Mouse (Mus musculus) hindbrain, postnatal 0 days (tissue): ENCODE data around the gene Rab10. TPM values are rescaled to one million over a fixed set of nuclear protein-coding genes. Genes with fewer than 3 reads are reported as not detected.
"Not testable (repeated sequence)": the region's sequence is repeated elsewhere in the genome, so short reads cannot be mapped to it uniquely, and the experiment has no call there.

Experiments used
- ATAC-seq: fragments of 200-750 bp; cut with Nextera tagmentation; 2 replicates; pipeline ENCODE4 v1.8.0; 2017; ENCODE audit warnings: mild to moderate bottlenecking, moderate TSS enrichment, moderate library complexity
- DNase-seq: peaks from one replicate; pipeline ENCODE4 v3.0.0-alpha.2; 2015; ENCODE audit warnings: low spot score
- H3K27ac ChIP-seq: fragments of 300-500 bp; sonication (generic); 2 replicates; pipeline ENCODE4 v1.5.1; 2014; ENCODE audit warnings: mild to moderate bottlenecking
- H3K27me3 ChIP-seq: fragments of 300-500 bp; sonication (generic); 2 replicates; pipeline ENCODE4 v1.6.1; 2014; ENCODE audit warnings: low read length, mixed read lengths; ENCODE audit not compliant: insufficient read depth
- H3K36me3 ChIP-seq: fragments of 300-500 bp; sonication (generic); 2 replicates; pipeline ENCODE4 v1.6.1; 2014; ENCODE audit warnings: low read length, mixed read lengths; ENCODE audit not compliant: insufficient read depth
- H3K4me1 ChIP-seq: fragments of 300-500 bp; sonication (generic); 2 replicates; pipeline ENCODE4 v1.6.1; 2014; ENCODE audit warnings: antibody characterized with exemption, low read length, mixed read lengths; ENCODE audit not compliant: insufficient read depth
- H3K4me2 ChIP-seq: fragments of 300-500 bp; sonication (generic); 2 replicates; pipeline ENCODE4 v1.6.1; 2014; ENCODE audit warnings: low read depth, mild to moderate bottlenecking, low read length, moderate library complexity, mixed read lengths
- H3K4me3 ChIP-seq: fragments of 300-500 bp; sonication (generic); 2 replicates; pipeline ENCODE4 v1.5.1; 2014; ENCODE audit warnings: low read length
- H3K9ac ChIP-seq: fragments of 300-500 bp; sonication (generic); replicated peaks from 2 replicates; pipeline ENCODE4 v1.6.1; 2014; ENCODE audit warnings: mild to moderate bottlenecking, low read length, moderate library complexity, mixed read lengths
- H3K9me3 ChIP-seq: fragments of 300-500 bp; sonication (generic); 2 replicates; pipeline ENCODE4 v1.6.1; 2016; ENCODE audit warnings: low read length, mixed read lengths
- CTCF ChIP-seq: IDR thresholded peaks from 2 replicates; pipeline ENCODE4 v1.5.1; 2016; ENCODE audit warnings: antibody characterized with exemption, control low read depth, low read depth
- WGBS: fragments of 180-500 bp; shearing (Covaris S2); extraction: QIAGEN DNeasy Blood & Tissue Kit; methylation state at CpG from one replicate; pipeline ENCODE4 v1.1.7; 2014; 5-methylcytosine and 5-hydroxymethylcytosine counted together
- polyA plus RNA-seq: library from polyadenylated mRNA; unstranded; fragments of >200 nt; fragmentation: Nextera tagmentation; extraction: Ambion mirVana; gene quantifications from 2 replicates; pipeline ENCODE4 v1.2.1, GENCODE M21; 2015
- total RNA-seq: library from RNA; depleted of rRNA; stranded (reverse); fragments of >200 nt; gene quantifications from 2 replicates; pipeline ENCODE4 v1.2.3, GENCODE M21; 2014

Gene Rab10
- total and polyA plus RNA-seq, 2 experiments from 2014 or later = 140 to 202 TPM

GRCm38 (mm10) chr12:3305238-3305637 lies 4.5 kb downstream of the Rab10 start:
- Histone ChIP-seq H3K27me3 (no peaks in the 10 kb centered on the region), H3K9ac (no peak overlapping the region), H3K4me2 (no peak overlapping the region), H3K9me3 (no peaks in the 10 kb centered on the region), H3K36me3 (no peaks in the 10 kb centered on the region), H3K27ac (no peak overlapping the region), H3K4me1 (peaks cover 10% of the 10 kb centered on the region), H3K4me3 (no peak overlapping the region)
- no peak for ATAC-seq
- DNase-seq = no peak
- TF ChIP-seq CTCF = no peak
- WGBS = 91% methylated on average over 2 of the region's 2 CpGs

- H3K9me3 ChIP-seq, H3K27me3 ChIP-seq, H3K4me1 ChIP-seq, H3K36me3 ChIP-seq, DNase-seq, H3K9ac ChIP-seq, ATAC-seq, H3K4me2 ChIP-seq, H3K27ac ChIP-seq, H3K4me3 ChIP-seq: not testable (repeated sequence)
- WGBS = 98% methylated on average over 6 of the region's 6 CpGs
These were observed 12.1 kb downstream of the Rab10 start for GRCm38 (mm10) chr12:3297622-3298021.

GRCm38 (mm10) chr12:3296056-3296455 lies 13.7 kb downstream of the Rab10 start:
- H3K9ac ChIP-seq = no peak overlapping the region
- H3K27me3 ChIP-seq = no peaks in the 10 kb centered on the region
- no peaks in the 10 kb centered on the region for H3K36me3 ChIP-seq
- H3K9me3 ChIP-seq = no peaks in the 10 kb centered on the region
- H3K4me3 ChIP-seq = no peak overlapping the region
- no peak for TF ChIP-seq CTCF
- no peaks in the 10 kb centered on the region for H3K4me1 ChIP-seq
- H3K4me2 ChIP-seq = no peak overlapping the region
- WGBS = 95% methylated on average over 2 of the region's 2 CpGs
- no peak overlapping the region for H3K27ac ChIP-seq
- DNase-seq (no peak), ATAC-seq (no peak)

DNA sequence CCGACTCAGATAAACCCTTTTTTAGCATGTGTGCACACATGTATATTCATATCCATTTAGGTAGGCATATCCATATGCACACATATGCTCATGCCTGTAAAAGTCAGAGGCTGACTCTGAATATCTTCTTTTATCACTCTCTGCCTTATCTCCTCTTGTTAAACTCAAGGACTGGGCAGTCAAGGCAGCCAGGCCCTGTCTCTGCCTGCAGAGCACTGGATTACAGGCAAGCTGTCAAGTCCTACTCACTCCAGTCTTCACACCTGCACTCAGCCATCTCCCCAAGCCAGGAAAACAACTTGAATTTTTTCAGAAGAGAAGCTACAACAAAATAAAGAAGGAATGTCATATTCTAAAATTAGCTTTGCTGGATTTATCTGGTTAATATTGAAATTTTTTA lies 17.9 kb downstream of the Rab10 start:
- WGBS = 100% methylated on average over 1 of the region's 1 CpGs
- no peaks in the 10 kb centered on the region for H3K4me1 ChIP-seq
- DNase-seq (no peak), ATAC-seq (no peak)
- H3K9me3 ChIP-seq = no peaks in the 10 kb centered on the region
- no peaks in the 10 kb centered on the region for H3K36me3 ChIP-seq
- no peak for TF ChIP-seq CTCF
- H3K9ac ChIP-seq = no peak overlapping the region
- no peak overlapping the region for H3K4me3 ChIP-seq
- H3K4me2 ChIP-seq = no peak overlapping the region
- no peak overlapping the region for H3K27ac ChIP-seq
- H3K27me3 ChIP-seq = no peaks in the 10 kb centered on the region

GRCm38 (mm10) chr12:3291038-3291437 lies 18.7 kb downstream of the Rab10 start:
- no peak for DNase-seq
- ATAC-seq = no peak
- Histone ChIP-seq H3K27ac (no peak overlapping the region), H3K27me3 (no peaks in the 10 kb centered on the region), H3K9me3 (no peaks in the 10 kb centered on the region), H3K9ac (no peak overlapping the region), H3K36me3 (no peaks in the 10 kb centered on the region), H3K4me1 (no peaks in the 10 kb centered on the region), H3K4me2 (no peak overlapping the region), H3K4me3 (no peak overlapping the region)
- WGBS = 92% methylated on average over 4 of the region's 4 CpGs
- TF ChIP-seq CTCF = no peak

GRCm38 (mm10) chr12:3288440-3288839 lies 21.3 kb downstream of the Rab10 start:
- Histone ChIP-seq H3K4me2 (no peak overlapping the region), H3K27ac (no peak overlapping the region), H3K9me3 (no peaks in the 10 kb centered on the region), H3K27me3 (no peaks in the 10 kb centered on the region), H3K4me1 (no peaks in the 10 kb centered on the region), H3K4me3 (no peak overlapping the region), H3K36me3 (no peaks in the 10 kb centered on the region), H3K9ac (no peak overlapping the region)
- 100% methylated on average over 1 of the region's 1 CpGs for WGBS
- no peak for ATAC-seq
- TF ChIP-seq CTCF = no peak
- no peak for DNase-seq

- no peak overlapping the region for H3K4me3 ChIP-seq
- no peak overlapping the region for H3K4me2 ChIP-seq
- no peak for TF ChIP-seq CTCF
- no peak for ATAC-seq
- H3K27me3 ChIP-seq = no peaks in the 10 kb centered on the region
- H3K9me3 ChIP-seq = no peaks in the 10 kb centered on the region
- H3K4me1 ChIP-seq = no peaks in the 10 kb centered on the region
- no peak for DNase-seq
- H3K9ac ChIP-seq = no peak overlapping the region
- H3K36me3 ChIP-seq = no peaks in the 10 kb centered on the region
- WGBS = 75% methylated on average over 1 of the region's 1 CpGs
- H3K27ac ChIP-seq = no peak overlapping the region
These were observed 23.9 kb downstream of the Rab10 start for GRCm38 (mm10) chr12:3285919-3286318.

DNA sequence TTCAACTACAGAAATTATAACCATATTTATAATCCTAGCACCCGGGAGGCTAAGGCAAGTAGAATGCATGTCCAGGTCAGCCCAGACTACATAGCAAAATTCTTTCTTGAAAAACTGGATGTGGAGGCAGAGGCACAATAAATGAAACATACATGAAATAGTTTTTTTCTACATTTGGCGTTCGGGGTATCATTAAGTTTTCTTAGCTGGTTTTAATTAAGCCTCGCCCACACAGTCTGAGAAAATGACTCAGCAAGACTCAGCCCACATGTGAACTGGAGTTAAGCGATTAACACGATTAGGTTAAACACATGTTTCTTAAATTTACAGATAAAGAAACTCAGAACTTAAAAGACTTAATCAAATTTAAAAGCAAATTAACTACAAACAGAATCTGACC lies 24.4 kb downstream of the Rab10 start:
- ATAC-seq (no peak), DNase-seq (no peak)
- no peak for TF ChIP-seq CTCF
- H3K4me3 ChIP-seq = no peak overlapping the region
- no peak overlapping the region for H3K9ac ChIP-seq
- no peaks in the 10 kb centered on the region for H3K36me3 ChIP-seq
- no peak overlapping the region for H3K27ac ChIP-seq
- no peaks in the 10 kb centered on the region for H3K27me3 ChIP-seq
- H3K4me2 ChIP-seq = no peak overlapping the region
- H3K4me1 ChIP-seq = no peaks in the 10 kb centered on the region
- no peaks in the 10 kb centered on the region for H3K9me3 ChIP-seq
- 88% methylated on average over 6 of the region's 6 CpGs for WGBS
